Mouse (Mus musculus) central nervous system, embryonic 11.5 days (tissue): Measurements from ENCODE around the gene Vwa7. TPM values are rescaled to one million over a fixed set of nuclear protein-coding genes. Genes with fewer than 3 reads are reported as not detected.

Source experiments
- polyA plus RNA-seq: library from polyadenylated mRNA; depleted of rRNA; stranded (reverse); fragments of >200 nt; gene quantifications from 2 replicates; pipeline ENCODE4 v1.2.3, GENCODE M21; 2012; rRNA removed

Gene Vwa7
- polyA plus RNA-seq = 0.60 and 0.76 TPM in 2 replicates

DNA sequence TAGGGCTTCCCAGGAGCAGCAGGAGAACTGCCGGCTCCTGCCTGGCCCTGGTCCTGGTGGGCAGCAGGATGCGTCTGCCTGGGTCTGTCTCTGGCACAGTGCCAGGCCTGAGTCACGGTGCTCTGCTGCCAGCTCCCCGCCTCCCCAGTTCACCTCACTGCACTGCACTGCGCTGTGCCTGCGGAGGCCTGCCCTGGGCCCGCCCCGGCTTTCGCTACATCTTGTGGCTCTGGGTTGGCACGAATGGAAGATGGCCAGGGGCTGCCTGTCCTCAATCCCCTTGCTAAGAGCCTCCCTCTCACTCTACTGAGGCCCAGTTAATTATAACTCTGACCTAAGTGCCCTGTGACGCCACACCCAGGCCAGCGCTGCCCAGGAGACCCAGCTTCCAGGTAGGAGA is at the start of gene Vwa7:
Gene Vwa7 (plus strand): TSS at position 204 of the 400 bp plus-strand sequence.

DNA sequence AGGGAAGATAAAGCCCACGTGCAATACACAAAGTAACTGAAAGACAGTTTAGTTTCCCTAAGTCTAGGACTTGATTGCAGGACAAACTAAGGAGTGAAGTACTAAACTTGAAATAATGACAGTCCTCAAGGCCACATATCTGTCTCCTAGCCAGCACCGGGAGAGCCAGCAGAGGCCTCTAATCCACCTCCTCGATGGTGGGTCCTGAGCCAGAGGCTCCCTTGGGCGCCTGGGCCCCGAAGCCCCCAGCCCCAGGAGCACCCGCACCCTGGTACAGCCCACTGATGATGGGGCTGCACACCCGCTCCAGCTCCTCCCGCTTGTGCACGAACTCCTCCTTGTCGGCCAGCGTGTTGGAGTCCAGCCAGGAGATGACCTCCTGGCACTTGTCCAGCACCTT is 46.6 kb upstream of the Vwa7 start, which contains the start of gene Gm20481:
Gene Gm20481 (plus strand): TSS at position 91 of the 400 bp plus-strand sequence.

DNA sequence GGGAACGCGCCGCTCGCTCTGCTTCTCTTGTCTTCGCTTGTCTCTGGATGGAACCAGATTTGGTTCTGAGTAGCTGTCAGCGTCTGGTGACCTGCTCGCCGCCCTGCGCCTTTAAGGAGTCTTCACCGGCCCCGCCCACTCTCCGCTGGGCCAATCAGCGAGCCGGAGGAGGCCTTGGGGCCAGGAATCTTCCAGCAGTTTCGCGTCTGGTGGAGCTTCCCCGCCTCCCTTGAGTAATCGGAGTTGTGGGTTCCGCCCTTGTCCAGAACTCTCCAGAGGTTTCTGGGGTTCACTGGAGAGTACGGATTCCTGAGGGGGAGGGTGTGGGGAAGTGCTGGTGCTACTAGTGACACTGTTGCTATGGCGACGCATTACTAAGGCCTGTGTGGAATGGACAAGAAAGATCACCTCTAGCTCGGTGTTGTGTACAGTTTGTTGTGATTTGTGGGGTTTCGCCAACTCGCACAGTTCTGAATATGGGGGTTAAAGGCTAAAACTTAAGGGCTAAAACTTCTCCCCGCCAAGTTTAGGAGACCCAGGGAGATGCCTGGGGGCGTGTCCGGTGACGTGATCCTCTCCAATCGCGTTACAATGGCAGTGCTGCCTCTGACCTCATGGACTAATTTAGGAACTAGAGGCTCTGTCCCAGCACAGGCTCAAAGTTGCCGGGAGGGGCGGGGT is 44.2 kb upstream of the Vwa7 start, which contains the start of the genes Hspa1a and Hspa1l:
Gene Hspa1a (minus strand): TSS at position 88 of the 681 bp plus-strand sequence.
Gene Hspa1l (plus strand): TSS at position 635 of the 681 bp plus-strand sequence.

DNA sequence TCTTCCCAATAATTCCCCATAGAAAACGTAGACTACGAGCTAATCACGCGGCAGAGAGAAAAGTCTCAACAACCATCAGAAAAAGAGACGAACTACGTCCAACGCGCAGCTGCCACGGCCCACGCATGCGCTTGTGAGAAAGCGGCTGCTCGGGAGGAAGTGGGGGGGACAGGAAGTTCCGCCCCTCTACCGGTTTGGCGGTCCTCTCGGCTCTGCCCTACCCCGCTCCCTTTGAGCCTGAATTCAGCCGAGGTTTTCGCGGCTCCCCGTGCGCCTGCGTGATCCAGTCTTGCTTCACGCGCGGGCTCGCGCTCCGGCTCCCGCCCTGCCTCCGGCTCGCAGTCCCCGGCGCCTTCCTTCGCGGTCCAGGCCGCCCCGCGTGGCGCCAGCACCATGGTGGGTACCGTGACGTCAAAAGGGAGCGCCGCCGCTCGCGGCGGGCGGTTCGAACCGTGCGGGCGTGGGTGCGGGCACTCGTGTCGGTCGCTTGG is 34.6 kb upstream of the Vwa7 start, which contains the start of gene Lsm2:
Gene Lsm2 (plus strand): TSS at position 173 of the 491 bp plus-strand sequence.

DNA sequence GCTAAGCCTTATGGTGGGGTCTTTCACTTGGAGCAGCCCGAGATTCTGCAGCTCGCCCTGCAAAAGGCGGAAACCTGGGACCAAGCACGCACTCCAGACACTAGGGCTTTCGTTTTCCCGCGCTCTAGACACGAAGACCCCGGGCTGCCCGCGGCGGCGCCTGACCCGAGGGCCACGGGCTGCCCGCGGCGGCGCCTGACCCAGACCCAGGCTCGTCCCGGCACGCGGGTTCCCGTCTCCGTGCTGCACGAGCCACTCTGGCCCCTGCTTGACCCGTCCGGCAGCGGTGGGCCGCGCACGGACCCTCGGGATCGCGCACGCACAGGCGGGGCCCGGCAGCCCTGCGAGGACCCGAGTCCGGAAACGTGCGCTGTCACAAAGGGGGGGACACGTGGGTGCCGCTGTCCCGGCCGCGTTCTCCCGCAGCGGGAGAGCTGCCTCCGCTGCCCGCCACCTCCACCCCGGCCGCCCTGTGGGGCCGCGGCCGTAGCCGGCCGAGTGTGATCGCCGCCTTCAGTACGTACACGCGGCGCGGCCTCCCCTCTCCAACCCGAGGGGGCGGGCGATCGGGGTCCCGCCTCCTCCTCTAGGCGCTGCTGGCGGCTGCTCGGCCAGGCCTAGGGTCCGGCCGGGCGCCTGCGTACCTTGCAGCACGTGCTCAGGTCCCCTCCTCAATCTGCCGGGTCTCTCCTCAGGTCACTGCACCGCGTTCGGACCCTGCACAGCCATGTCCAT is 15.5 kb upstream of the Vwa7 start, which contains the start of gene Vars:
Gene Vars (plus strand): TSS at position 271 of the 735 bp plus-strand sequence.

DNA sequence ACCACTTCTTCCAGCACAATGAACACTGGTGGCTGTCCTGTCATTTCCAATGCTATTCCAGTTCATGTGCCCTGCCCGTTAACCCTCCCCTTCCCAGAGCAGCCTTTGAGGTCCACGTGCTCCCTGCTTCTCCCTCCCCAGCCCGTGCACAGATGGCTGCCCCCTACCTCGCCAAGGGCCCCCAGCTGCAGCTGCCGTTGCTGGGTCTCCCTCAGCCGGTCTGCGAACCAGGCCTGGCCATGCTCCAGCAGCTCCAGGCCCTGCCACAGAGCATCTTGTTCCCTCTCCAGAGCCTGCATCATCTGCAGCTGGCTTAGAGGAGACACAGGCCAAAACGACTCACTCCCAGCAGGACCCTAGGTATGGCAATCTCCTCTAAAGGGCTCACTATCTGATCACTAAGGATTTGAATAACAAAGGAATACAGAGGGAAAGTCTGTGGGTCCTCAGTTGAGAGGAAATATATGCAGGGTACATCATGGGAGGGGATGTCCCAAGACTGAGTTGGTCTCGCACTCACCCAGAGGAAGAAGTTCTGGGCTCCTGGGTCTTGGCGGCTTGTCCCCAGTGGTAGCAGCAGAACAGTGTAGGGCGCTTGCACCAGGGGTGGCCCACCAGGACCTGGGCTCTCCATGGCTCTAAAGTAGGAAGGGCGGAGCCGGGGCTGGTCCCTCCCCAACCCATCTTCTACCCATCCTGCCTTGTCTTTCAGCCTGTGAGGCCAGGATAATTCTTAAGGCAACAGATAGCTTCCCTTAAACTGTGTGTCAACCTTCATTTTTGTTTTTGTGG is 11.1 kb downstream of the Vwa7 start, which contains the start of gene Sapcd1:
Gene Sapcd1 (minus strand): TSS at position 740 of the 792 bp plus-strand sequence.

DNA sequence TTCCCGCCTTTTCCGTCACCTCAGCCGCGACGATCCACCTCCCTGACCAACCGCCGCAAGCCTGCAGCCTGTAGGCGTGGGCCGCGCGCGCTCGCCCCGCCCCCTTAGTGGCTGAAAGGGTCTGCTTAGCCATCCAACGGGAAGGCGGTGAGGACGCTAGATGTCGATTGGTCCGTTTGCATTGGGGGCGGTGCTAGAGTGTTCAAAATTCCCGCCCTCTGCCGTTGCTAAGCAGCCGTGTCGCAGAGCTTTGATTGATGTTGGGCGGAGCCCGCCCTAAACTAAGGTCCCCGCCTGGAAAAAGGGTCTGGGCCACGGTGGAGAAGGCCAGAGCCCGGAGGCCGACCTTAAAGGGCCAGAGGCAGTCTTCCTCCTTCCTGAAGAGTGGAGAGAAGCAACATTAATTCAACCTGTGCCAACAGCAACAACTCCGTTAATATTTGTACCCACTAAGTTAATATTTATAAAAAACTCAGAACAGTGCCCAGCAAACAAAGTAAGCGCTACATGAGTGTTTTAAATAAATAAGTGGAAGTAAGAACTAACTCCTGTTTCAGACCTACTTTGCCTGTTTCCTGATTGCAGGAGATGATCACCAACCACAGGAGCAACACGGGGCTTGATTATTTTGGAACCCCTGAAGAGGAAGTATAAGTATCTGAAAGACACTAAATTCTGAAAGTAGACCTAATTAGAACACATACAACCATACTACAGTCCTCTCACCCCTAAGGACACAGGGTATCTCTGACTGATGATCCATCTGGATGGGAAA is 30.5 kb downstream of the Vwa7 start, which contains the start of gene Msh5:
Gene Msh5 (minus strand): TSS at position 65 of the 775 bp plus-strand sequence.

DNA sequence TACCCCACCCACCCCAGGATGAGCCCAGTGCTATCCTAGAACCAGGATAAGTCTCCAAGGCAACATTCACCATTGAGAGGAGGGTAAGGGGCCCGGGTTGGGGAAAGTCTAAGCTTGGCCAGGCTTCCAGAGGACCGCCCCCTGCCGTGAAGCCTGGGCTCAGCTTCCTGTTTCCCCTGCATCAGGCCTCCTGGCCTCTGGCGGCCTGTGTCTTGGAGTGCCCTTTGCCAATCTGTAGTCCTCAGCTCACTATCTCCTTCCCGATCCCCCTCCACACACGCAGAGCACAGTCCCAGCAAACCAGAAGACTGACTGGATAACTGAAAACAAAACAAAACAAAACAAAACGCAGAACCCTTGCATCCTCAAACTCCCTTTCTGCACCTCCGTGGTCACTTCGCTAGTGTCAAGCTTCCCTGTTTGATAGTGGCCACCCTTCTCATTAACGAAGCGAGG is 33.2 kb downstream of the Vwa7 start, which contains the start of gene Clic1:
Gene Clic1 (plus strand): TSS at position 406 of the 456 bp plus-strand sequence.

DNA sequence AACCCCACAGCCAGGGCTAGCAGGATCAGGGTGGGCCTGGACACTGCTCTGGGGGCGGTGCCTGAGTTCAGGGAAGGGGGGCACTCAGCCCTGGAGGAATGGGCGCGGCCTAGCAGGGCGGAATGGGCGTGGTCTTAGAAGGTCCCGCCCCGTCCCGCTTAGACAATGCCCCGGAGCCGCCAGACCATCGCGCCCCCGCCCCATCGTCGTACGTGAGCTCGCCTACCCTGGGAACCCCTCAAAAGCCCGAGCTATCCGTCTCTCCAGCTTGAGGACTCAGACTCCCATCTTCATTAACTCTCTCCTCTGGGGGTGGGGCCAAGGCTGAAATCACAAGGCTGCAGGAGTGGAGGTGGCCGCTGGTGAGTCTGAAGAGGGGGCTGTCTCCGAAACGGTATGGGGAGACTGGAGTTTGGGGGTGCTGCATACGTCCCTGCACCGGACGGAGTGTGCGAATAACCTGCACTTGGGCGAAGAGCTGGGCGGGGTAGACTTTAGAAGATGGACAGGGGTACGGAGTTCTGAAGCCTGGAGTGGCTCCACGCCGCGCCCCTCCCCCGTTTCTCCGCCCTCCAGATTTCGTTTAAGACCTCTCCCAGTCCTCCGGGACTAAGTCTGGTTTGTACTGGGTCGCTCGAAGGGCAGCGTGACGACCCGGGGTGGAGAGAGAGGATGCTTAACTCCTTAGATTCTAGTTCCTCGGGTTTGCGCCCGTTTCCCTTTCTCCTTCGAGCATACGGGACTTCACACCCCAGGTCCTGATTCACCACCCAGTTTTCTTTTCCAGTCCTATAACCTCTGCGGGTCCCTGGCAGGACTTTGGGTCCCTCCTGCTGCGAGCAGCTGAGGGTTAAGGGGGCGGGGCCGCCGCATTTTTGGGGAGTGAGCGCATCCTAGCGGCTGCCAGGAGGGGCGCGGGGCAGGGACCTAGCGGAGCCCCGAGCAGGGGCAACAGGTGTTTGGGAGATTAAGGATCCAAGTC is 42.8 kb downstream of the Vwa7 start, which contains the start of gene Ddah2:
Gene Ddah2 (plus strand): TSS at position 125 of the 982 bp plus-strand sequence.

DNA sequence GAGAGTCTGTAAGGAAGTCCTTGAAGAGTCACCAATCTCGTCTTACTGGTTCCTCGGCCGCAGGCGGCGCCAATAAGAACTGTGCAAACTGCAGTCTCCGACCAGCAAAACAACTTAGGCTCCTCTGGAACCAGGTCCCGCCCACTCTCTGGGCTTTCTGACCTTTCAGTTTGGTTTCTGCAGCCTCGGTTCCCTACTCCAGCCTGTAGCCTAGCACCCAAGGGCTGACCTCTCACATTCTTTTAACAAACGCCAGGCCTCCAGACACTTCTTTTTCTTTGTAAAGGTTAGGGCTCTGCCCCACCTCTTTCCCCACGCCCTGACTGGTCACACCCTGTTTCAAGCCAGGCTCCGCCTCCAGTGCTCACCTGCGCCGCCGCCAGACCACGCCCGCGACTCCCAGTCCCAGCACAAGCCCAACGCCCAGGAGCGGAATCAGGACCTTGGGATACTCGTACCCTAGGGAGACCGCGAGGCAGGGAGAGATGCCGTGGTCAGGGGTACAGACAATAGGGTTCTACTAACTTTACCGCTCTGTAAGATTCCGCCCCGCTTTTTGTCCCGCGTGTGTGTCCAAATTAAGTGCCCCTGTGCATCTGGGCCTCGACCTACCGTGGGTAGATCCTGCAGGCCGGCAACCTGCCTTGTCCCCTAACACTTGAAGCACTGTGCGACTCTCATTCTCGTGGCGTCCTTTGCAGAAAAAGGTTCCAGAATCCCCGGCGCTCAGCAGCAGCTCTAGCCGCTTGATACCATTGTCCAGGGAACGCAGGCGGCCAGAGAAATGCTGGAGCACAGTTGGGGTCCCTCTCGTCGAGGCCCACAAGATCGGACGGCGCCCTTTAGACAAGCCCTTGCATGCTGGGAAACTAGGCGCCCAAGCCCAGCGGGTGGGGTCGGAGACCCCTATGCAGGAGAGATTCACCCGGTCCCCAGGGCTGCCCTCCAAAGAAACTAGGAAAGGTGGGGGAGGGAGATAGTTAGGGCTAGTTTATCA is 48.9 kb downstream of the Vwa7 start, which contains the start of gene Ly6g6c:
Gene Ly6g6c (plus strand): TSS at position 438 of the 997 bp plus-strand sequence.

DNA sequence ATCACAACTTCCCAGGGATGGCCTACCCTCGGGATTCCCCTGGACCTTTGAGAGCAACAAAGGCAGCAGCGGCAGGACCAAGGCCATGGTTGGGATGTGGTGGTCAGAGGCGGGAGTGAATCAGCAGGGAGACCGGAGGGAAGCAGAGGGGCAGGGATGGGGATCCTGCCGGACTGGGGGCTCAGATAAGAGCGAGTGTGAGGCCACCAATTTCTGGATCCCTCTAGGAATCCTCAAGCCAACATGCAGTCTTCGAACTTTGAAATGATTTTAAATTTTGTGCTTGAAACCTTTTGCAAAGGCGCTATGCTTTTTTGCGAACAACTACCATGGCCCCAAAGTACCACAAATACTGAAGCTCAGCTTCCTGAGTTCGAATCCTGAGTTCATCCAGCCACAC is 49.7 kb downstream of the Vwa7 start, which contains the start of gene Mpig6b:
Gene Mpig6b (minus strand): TSS at position 101 of the 400 bp plus-strand sequence.

Other genes with a start within 250 kb of the Vwa7 start
- gene Cyp21a1, start 212.0 kb upstream of the Vwa7 start, polyA plus RNA-seq = 0.04 TPM in 2 replicates
- 46.3 and 66.7 TPM in 2 replicates for gene Stk19, start 179.6 kb upstream of the Vwa7 start, polyA plus RNA-seq
- gene Dxo, start 179.6 kb upstream of the Vwa7 start, polyA plus RNA-seq = 70.9 and 71.2 TPM in 2 replicates
- 65.5 and 77.4 TPM in 2 replicates for gene Skiv2l, start 166.4 kb upstream of the Vwa7 start, polyA plus RNA-seq
- 94.0 and 142 TPM in 2 replicates for gene Nelfe, start 166.2 kb upstream of the Vwa7 start, polyA plus RNA-seq
- gene Cfb, start 154.1 kb upstream of the Vwa7 start, polyA plus RNA-seq = 1.9 and 6.9 TPM in 2 replicates
- 73.5 and 98.0 TPM in 2 replicates for gene Zbtb12, start 137.1 kb upstream of the Vwa7 start, polyA plus RNA-seq
- not detected in 2 replicates for gene Gm20547, start 134.5 kb upstream of the Vwa7 start, polyA plus RNA-seq
- 1.6 and 2.2 TPM in 2 replicates for gene C2, start 118.3 kb upstream of the Vwa7 start, polyA plus RNA-seq
- gene Ehmt2, start 118.1 kb upstream of the Vwa7 start, polyA plus RNA-seq = 218 and 222 TPM in 2 replicates
- 0.08 and 0.11 TPM in 2 replicates for gene Slc44a4, start 102.1 kb upstream of the Vwa7 start, polyA plus RNA-seq
- 14.5 and 15.9 TPM in 2 replicates for gene Neu1, start 85.3 kb upstream of the Vwa7 start, polyA plus RNA-seq
- 3.0 and 3.4 TPM in 2 replicates for gene Hspa1b, start 57.3 kb upstream of the Vwa7 start, polyA plus RNA-seq
- not detected in 2 replicates for gene Gm20481, start 46.7 kb upstream of the Vwa7 start, polyA plus RNA-seq
- gene Hspa1a, start 44.4 kb upstream of the Vwa7 start, polyA plus RNA-seq = 1.4 and 2.2 TPM in 2 replicates
- 0.22 and 0.31 TPM in 2 replicates for gene Hspa1l, start 43.9 kb upstream of the Vwa7 start, polyA plus RNA-seq
- 98.3 and 206 TPM in 2 replicates for gene Lsm2, start 34.7 kb upstream of the Vwa7 start, polyA plus RNA-seq
- gene Vars, start 15.6 kb upstream of the Vwa7 start, polyA plus RNA-seq = 127 and 135 TPM in 2 replicates
- gene Sapcd1, start 11.4 kb downstream of the Vwa7 start, polyA plus RNA-seq = 6.4 and 8.8 TPM in 2 replicates
- 6.7 and 11.0 TPM in 2 replicates for gene Msh5, start 30.2 kb downstream of the Vwa7 start, polyA plus RNA-seq
- 122 and 142 TPM in 2 replicates for gene Clic1, start 33.4 kb downstream of the Vwa7 start, polyA plus RNA-seq
- 392 and 957 TPM in 2 replicates for gene Ddah2, start 42.5 kb downstream of the Vwa7 start, polyA plus RNA-seq
- gene Ly6g6c, start 48.8 kb downstream of the Vwa7 start, polyA plus RNA-seq = 0.19 and 0.28 TPM in 2 replicates
- gene Mpig6b, start 49.6 kb downstream of the Vwa7 start, polyA plus RNA-seq = 0.67 and 0.88 TPM in 2 replicates
- gene Ly6g6e, start 60.3 kb downstream of the Vwa7 start, polyA plus RNA-seq = 0.18 and 0.29 TPM in 2 replicates
- 2.5 and 3.0 TPM in 2 replicates for gene Ly6g6d, start 61.5 kb downstream of the Vwa7 start, polyA plus RNA-seq
- 0.83 and 1.1 TPM in 2 replicates for gene Ly6g6f, start 69.0 kb downstream of the Vwa7 start, polyA plus RNA-seq
- 39.3 and 52.2 TPM in 2 replicates for gene Abhd16a, start 72.7 kb downstream of the Vwa7 start, polyA plus RNA-seq
- gene Ly6g5c, start 91.7 kb downstream of the Vwa7 start, polyA plus RNA-seq = not detected in 2 replicates
- 1.1 and 2.1 TPM in 2 replicates for gene Ly6g5b, start 98.8 kb downstream of the Vwa7 start, polyA plus RNA-seq
- 19.6 and 31.0 TPM in 2 replicates for gene Gpank1, start 104.9 kb downstream of the Vwa7 start, polyA plus RNA-seq
- gene Csnk2b, start 105.5 kb downstream of the Vwa7 start, polyA plus RNA-seq = 156 and 178 TPM in 2 replicates
- 5.3 and 13.0 TPM in 2 replicates for gene D17H6S53E, start 109.8 kb downstream of the Vwa7 start, polyA plus RNA-seq
- 10.2 and 22.4 TPM in 2 replicates for gene Apom, start 115.5 kb downstream of the Vwa7 start, polyA plus RNA-seq
- gene Bag6, start 118.6 kb downstream of the Vwa7 start, polyA plus RNA-seq = 201 and 247 TPM in 2 replicates
- 320 and 416 TPM in 2 replicates for gene Prrc2a, start 148.3 kb downstream of the Vwa7 start, polyA plus RNA-seq
- 3.3 and 4.8 TPM in 2 replicates for gene Aif1, start 159.5 kb downstream of the Vwa7 start, polyA plus RNA-seq
- 7.8 and 12.4 TPM in 2 replicates for gene Lst1, start 171.9 kb downstream of the Vwa7 start, polyA plus RNA-seq
- 0.25 and 0.34 TPM in 2 replicates for gene Ltb, start 177.9 kb downstream of the Vwa7 start, polyA plus RNA-seq
- gene Tnf, start 185.4 kb downstream of the Vwa7 start, polyA plus RNA-seq = 0.07 and 0.09 TPM in 2 replicates
- gene Lta, start 188.8 kb downstream of the Vwa7 start, polyA plus RNA-seq = 0.04 and 0.07 TPM in 2 replicates
- not detected in 2 replicates for gene Gm16181, start 204.3 kb downstream of the Vwa7 start, polyA plus RNA-seq
- 17.3 and 17.7 TPM in 2 replicates for gene Atp6v1g2, start 217.1 kb downstream of the Vwa7 start, polyA plus RNA-seq
- gene Nfkbil1, start 219.2 kb downstream of the Vwa7 start, polyA plus RNA-seq = 12.8 and 19.3 TPM in 2 replicates
- 967 and 1,050 TPM in 2 replicates for gene Ddx39b, start 225.2 kb downstream of the Vwa7 start, polyA plus RNA-seq
- 19.9 and 27.4 TPM in 2 replicates for gene H2-D1, start 246.2 kb downstream of the Vwa7 start, polyA plus RNA-seq